Mouse (Mus musculus) limb, embryonic 13.5 days (tissue): ENCODE data around the gene Bin2. TPM values are rescaled to one million over a fixed set of nuclear protein-coding genes. Genes with fewer than 3 reads are reported as not detected.

Source experiments
- ATAC-seq: fragments of 200-750 bp; cut with Nextera tagmentation; 2 replicates; pipeline ENCODE4 v1.8.0; 2017; ENCODE audit warnings: low read depth, moderate number of reproducible peaks, moderate TSS enrichment; ENCODE audit not compliant: low FRiP score
- H3K27ac ChIP-seq: fragments of 300-500 bp; sonication (generic); 2 replicates; pipeline ENCODE4 v1.5.1; 2015; ENCODE audit warnings: inconsistent platforms, mild to moderate bottlenecking, moderate library complexity
- H3K27me3 ChIP-seq: fragments of 300-500 bp; sonication (generic); 2 replicates; pipeline ENCODE4 v1.6.1; 2015; ENCODE audit warnings: mild to moderate bottlenecking, inconsistent platforms
- H3K36me3 ChIP-seq: fragments of 300-500 bp; sonication (generic); 2 replicates; pipeline ENCODE4 v1.6.1; 2015; ENCODE audit warnings: inconsistent platforms, mild to moderate bottlenecking, moderate library complexity
- H3K4me1 ChIP-seq: fragments of 300-500 bp; sonication (generic); 2 replicates; pipeline ENCODE4 v1.6.1; 2015; ENCODE audit warnings: inconsistent platforms
- H3K4me2 ChIP-seq: fragments of 300-500 bp; sonication (generic); replicated peaks from 2 replicates; pipeline ENCODE4 v1.6.1; 2015; ENCODE audit warnings: inconsistent platforms, mild to moderate bottlenecking, moderate library complexity
- H3K4me3 ChIP-seq: fragments of 300-500 bp; sonication (generic); 2 replicates; pipeline ENCODE4 v1.5.1; 2015; ENCODE audit warnings: moderate library complexity, mild to moderate bottlenecking, inconsistent platforms
- H3K9ac ChIP-seq: fragments of 300-500 bp; sonication (generic); 2 replicates; pipeline ENCODE4 v1.6.1; 2015; ENCODE audit warnings: mild to moderate bottlenecking, inconsistent platforms
- H3K9me3 ChIP-seq: fragments of 300-500 bp; sonication (generic); 2 replicates; pipeline ENCODE4 v1.6.1; 2016; ENCODE audit warnings: inconsistent platforms
- WGBS: fragments of 180-500 bp; shearing (Covaris S2); methylation state at CpG from one replicate; pipeline ENCODE4 v1.1.7; 2015; 5-methylcytosine and 5-hydroxymethylcytosine counted together
- polyA plus RNA-seq: library from polyadenylated mRNA; unstranded; fragments of >200 nt; fragmentation: Nextera tagmentation; extraction: Ambion mirVana; gene quantifications from 2 replicates; pipeline ENCODE4 v1.2.1, GENCODE M21; 2015

The Bin2 gene
- polyA plus RNA-seq, 1 experiment from 2014 or later: 2.4 TPM

DNA sequence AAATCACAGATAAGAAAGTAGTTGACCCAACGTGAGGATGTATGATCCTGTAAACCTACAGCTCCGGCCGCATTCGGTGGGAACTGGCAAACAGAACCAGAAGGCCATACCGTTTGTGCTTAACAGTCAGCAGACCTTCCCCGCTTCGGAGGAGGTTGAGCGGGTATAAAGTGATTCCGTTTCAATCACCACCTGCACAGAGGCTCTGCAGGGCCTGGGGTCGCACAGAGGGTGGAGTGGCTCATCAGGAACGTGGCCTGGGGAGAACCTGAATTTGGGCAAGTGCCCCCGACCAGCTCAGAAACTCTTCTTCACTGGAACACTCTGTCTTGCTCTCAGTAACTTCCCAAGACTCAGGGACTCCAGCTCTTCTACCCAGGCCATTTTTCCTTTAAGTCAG is 2.5 kb downstream of the Bin2 start:
- Histone ChIP-seq H3K9ac (no peak overlapping the region), H3K36me3 (no peaks in the 10 kb centered on the region), H3K4me3 (no peak overlapping the region), H3K4me1 (0 out of 2 replicates have a peak, but pooled peaks cover 4% of the 10 kb centered on the region), H3K27ac (no peak overlapping the region), H3K4me2 (no peak overlapping the region), H3K9me3 (no peaks in the 10 kb centered on the region), H3K27me3 (peaks cover 20% of the 10 kb centered on the region)
- ATAC-seq: no peak
- WGBS: 29% methylated on average over 12 of the region's 12 CpGs

DNA sequence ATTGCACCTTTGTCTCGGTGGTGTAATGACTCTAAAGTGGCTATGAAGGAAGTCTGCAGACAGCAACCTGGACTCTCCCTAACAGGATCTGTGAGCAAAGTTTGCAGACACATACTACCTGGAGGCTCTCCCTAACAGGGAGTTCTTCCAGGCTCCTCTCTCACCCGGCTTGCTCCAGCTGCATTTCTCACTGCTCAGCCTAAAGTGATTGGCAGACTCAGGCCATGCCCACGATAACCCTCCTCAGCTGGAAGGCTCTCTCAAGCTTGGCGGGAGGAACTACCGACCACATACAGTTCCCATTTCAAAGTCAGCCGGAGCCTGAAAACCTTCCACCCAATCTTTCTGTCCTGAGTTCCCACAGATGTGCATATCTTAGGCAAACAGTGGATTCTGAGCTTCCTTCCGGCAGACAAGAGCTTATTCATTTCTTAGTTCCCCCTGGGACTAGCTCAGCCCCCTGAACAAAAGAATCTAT is 3.1 kb downstream of the Bin2 start:
- no peak for ATAC-seq
- Histone ChIP-seq H3K27ac (no peak overlapping the region), H3K4me2 (no peak overlapping the region), H3K36me3 (no peaks in the 10 kb centered on the region), H3K27me3 (peaks cover 20% of the 10 kb centered on the region), H3K4me3 (no peak overlapping the region), H3K9ac (no peak overlapping the region), H3K9me3 (no peaks in the 10 kb centered on the region), H3K4me1 (0 out of 2 replicates have a peak, but pooled peaks cover 4% of the 10 kb centered on the region)
- 3% methylated on average over 7 of the region's 7 CpGs for WGBS

DNA sequence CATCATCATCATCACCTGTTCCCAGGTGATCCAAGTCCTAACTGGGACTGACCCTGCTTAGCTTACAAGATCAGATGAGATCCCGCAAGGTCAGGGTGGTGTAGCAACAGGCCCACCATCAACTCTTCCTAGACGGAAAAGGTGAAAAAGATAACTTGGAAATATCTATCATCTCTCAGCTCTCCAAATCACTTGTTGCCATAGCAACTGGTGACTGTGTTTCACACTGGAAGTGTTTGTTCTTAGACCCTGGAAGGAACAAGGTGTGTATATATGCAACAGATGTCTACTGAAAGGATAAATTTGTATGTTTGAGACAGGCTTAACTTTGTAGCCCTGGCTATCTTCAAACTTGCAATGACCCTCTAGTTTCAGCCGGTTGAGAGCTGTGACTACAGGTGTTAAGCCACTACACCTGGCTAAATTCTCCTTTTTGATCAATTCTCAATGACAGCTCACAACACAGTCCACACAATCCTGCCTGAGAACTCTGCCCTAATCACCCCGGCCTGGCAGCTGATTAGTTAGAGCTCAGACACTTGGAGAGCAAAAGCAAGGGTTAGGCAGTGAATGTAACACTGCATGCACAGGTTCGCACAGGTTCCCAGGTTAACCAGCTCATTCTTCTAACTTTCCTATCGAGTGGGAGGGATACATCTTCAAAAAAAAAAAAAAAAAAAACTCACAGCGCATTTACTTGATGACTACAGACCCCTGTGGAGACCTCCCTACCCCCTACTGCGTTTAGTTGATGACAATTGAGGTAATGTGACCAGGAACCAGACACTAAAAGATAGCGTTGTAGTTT is 3.7 kb downstream of the Bin2 start:
- Histone ChIP-seq H3K36me3 (no peaks in the 10 kb centered on the region), H3K4me3 (no peak overlapping the region), H3K9me3 (no peaks in the 10 kb centered on the region), H3K27ac (no peak overlapping the region), H3K4me2 (no peak overlapping the region), H3K9ac (no peak overlapping the region), H3K27me3 (peaks cover 20% of the 10 kb centered on the region), H3K4me1 (0 out of 2 replicates have a peak, but pooled peaks cover 4% of the 10 kb centered on the region)
- ATAC-seq: no peak
- WGBS: 29% methylated on average over 9 of the region's 9 CpGs

DNA sequence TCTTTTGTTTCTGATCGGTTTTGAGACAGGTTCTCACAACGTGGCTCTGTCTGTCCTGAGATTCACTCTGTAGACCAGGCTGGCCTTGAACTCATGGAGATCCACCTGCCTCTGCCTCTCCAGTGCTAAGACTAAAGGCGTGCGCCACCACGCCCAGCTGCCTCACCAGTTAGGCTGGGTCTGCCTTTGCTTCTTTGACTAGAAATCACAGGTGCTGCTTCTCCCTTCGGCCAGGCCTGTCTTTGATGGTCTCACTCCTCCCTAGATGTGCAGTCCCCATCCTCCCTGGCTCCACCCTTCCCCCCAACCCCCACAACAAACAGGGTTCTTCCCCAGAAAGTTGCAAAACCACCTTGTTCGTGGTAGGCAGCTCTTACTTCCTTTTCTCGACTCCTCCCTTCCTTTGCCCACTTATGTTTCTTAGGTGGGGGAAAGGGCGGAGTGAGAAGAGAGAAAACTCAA is 4.5 kb downstream of the Bin2 start:
- Histone ChIP-seq H3K4me1 (0 out of 2 replicates have a peak, but pooled peaks cover 4% of the 10 kb centered on the region), H3K27ac (no peak overlapping the region), H3K27me3 (peaks cover 20% of the 10 kb centered on the region), H3K4me3 (no peak overlapping the region), H3K9ac (no peak overlapping the region), H3K36me3 (no peaks in the 10 kb centered on the region), H3K9me3 (no peaks in the 10 kb centered on the region), H3K4me2 (no peak overlapping the region)
- WGBS: 82% methylated on average over 9 of the region's 9 CpGs
- ATAC-seq: no peak

DNA sequence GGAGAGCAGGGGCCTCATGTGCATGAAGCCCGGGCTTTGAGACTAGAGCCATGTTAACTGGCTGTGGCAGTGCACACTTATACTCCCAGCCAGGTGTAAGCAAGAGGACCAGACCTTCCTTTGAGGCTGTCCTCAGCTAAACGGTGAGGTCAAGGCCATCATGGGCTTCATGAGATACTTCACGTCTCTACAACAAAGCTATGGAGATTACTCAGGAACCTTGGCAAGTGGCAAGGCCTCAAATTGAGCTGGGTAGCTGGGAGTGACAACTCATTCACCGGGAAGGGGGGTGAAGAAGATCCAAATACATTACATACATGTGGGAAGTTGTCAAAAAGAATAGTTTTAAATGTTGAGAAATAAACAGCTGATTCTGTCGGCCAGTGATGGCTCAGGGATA is 8.5 kb downstream of the Bin2 start:
- H3K27ac ChIP-seq: no peak overlapping the region
- no peaks in the 10 kb centered on the region for H3K9me3 ChIP-seq
- no peaks in the 10 kb centered on the region for H3K36me3 ChIP-seq
- no peak overlapping the region for H3K9ac ChIP-seq
- H3K4me3 ChIP-seq: no peak overlapping the region
- H3K27me3 ChIP-seq: peaks cover 8% of the 10 kb centered on the region
- ATAC-seq: no peak
- WGBS: 91% methylated on average over 5 of the region's 5 CpGs
- no peaks in the 10 kb centered on the region for H3K4me1 ChIP-seq
- no peak overlapping the region for H3K4me2 ChIP-seq

DNA sequence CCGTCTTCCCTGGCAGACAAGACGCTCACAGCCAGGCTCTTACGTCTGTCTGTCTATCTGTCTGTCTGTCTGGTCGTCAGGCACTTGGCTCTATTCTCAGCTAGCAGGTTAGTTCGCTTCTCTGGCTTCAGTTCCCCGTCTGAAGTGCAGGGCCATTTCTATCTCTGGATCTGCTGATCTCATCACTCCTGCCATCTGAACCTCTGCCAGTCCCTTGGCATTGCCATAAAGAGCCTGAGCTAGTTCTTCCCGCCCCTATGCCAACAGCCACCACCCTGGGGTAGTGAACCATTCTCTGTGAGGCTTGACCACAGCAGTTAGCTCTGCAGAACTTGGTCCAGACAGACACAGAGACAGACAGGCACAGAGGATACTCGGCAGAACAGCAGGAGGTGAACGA is 9.0 kb downstream of the Bin2 start:
- no peak overlapping the region for H3K4me3 ChIP-seq
- peaks cover 4% of the 10 kb centered on the region; the same call in 1 of the 2 replicates for H3K27me3 ChIP-seq
- H3K36me3 ChIP-seq: no peaks in the 10 kb centered on the region
- no peak overlapping the region for H3K9ac ChIP-seq
- 80% methylated on average over 9 of the region's 9 CpGs for WGBS
- no peak overlapping the region for H3K4me2 ChIP-seq
- no peak for ATAC-seq
- no peak overlapping the region for H3K27ac ChIP-seq
- no peaks in the 10 kb centered on the region for H3K9me3 ChIP-seq
- H3K4me1 ChIP-seq: no peaks in the 10 kb centered on the region

DNA sequence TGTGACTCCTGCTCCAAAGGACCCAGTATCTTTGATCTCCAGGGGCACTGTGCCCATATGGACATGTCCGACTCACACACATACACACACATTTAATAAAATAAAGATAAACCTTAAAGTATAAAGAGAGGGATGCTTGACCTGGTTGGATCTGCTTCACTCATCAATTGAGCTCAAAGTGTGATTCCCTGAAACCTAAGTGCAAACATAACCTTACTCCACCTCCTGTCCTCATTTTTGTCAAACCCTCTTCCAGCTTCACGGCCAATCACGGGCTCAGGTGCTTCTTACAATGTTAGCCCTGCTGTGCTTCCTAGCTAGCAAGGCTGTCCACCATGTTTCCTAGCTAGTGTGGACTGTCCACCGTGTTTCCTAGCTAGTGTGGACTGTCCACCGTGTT is 14.2 kb downstream of the Bin2 start:
- Histone ChIP-seq H3K9me3 (no peaks in the 10 kb centered on the region), H3K27me3 (no peaks in the 10 kb centered on the region), H3K4me1 (no peaks in the 10 kb centered on the region), H3K36me3 (no peaks in the 10 kb centered on the region), H3K4me3 (no peak overlapping the region), H3K27ac (no peak overlapping the region), H3K4me2 (no peak overlapping the region), H3K9ac (no peak overlapping the region)
- no peak for ATAC-seq
- WGBS: 79% methylated on average over 5 of the region's 5 CpGs

DNA sequence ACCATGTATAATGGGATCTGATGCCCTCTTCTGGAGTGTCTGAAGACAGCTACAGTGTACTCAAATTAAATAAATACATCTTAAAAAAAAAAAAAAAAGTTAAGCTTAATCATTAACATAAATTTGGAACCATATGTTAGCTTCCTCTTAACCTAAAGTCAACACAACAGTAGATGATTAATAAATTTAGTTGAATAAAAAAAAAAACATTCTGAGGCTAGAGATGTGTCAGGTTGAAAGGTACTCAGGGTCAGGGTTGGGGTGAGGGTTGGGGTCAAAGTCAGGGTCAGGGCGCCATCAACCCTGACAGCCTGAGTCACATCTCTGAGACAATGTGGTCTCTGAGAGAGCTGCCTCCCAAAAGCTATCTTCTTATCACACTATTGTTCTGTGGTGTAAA is 15.1 kb downstream of the Bin2 start:
- 90% methylated on average over 1 of the region's 1 CpGs for WGBS
- H3K27me3 ChIP-seq: no peaks in the 10 kb centered on the region
- ATAC-seq: no peak
- H3K4me3 ChIP-seq: no peak overlapping the region
- no peaks in the 10 kb centered on the region for H3K4me1 ChIP-seq
- no peak overlapping the region for H3K27ac ChIP-seq
- H3K36me3 ChIP-seq: no peaks in the 10 kb centered on the region
- H3K9me3 ChIP-seq: no peaks in the 10 kb centered on the region
- H3K9ac ChIP-seq: no peak overlapping the region
- H3K4me2 ChIP-seq: no peak overlapping the region

DNA sequence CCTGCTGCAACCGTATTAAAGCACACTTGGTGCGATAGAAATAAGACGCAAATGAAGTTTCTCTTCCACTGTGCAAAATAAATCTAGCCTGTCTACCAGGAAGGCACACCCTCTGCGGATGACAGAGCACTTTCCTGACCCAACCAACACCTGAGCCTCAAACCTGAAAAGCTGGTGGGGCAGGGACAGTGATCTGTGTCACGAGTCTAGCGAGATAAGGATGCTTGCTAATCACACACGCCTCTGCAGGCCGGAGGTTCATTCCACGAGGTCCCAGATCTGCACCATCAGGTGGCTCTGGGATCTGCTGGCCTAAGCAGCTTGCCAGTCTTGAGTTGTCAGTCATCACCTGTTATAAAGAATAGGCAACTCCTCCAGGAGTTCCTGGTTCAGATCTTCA is 17.7 kb downstream of the Bin2 start:
- Histone ChIP-seq H3K4me3 (no peak overlapping the region), H3K4me2 (no peak overlapping the region), H3K4me1 (no peaks in the 10 kb centered on the region), H3K9me3 (no peaks in the 10 kb centered on the region), H3K36me3 (no peaks in the 10 kb centered on the region), H3K27ac (no peak overlapping the region), H3K27me3 (no peaks in the 10 kb centered on the region), H3K9ac (no peak overlapping the region)
- no peak for ATAC-seq
- WGBS: 84% methylated on average over 9 of the region's 9 CpGs

DNA sequence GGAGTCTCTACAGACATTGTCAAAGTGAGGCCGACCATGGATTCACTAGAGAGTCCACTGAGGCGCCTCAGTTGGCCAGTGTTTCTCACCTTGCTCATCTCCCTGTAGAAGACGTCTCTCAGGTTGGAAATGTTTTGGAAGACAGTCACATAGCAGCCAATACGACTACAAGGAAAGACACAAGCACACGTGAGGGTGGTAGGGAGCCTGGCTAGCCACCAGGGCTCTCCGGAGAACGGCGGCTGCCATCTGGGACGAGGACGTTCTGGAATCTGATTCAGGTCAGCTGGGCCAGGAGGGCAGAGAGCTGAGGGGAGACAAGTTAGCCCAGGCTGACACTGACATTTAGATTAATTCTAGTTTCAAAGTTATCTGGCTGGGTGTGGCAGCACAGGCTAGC is 19.2 kb downstream of the Bin2 start:
- no peak for ATAC-seq
- no peak overlapping the region for H3K4me2 ChIP-seq
- H3K36me3 ChIP-seq: no peaks in the 10 kb centered on the region
- H3K9me3 ChIP-seq: no peaks in the 10 kb centered on the region
- no peak overlapping the region for H3K9ac ChIP-seq
- H3K4me3 ChIP-seq: no peak overlapping the region
- no peaks in the 10 kb centered on the region for H3K4me1 ChIP-seq
- H3K27ac ChIP-seq: no peak overlapping the region
- no peaks in the 10 kb centered on the region; the same call in 1 of the 2 replicates for H3K27me3 ChIP-seq
- 85% methylated on average over 10 of the region's 10 CpGs for WGBS

DNA sequence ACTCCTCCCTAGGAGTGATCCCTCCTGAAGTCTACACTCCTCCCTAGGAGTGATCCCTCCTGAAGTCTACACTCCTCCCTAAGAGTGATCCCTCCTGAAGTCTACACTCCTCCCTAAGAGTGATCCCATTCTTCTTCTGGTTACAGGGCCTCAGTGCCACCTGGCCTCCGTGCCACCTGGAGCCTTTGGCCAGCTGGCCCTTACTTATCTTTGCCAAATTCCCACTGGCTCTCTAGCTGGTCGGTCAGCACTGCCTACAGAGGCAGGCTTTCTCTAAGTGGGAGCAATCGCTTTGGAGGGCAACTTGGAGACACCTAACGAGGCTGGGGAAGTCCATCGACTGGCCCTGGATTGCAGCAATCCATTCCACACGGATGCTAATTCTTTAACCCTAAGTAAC is 23.2 kb downstream of the Bin2 start:
- Histone ChIP-seq H3K4me3 (no peak overlapping the region), H3K4me1 (no peaks in the 10 kb centered on the region), H3K27ac (no peak overlapping the region), H3K36me3 (no peaks in the 10 kb centered on the region), H3K9me3 (no peaks in the 10 kb centered on the region), H3K27me3 (no peaks in the 10 kb centered on the region; the same call in none of the 2 replicates), H3K4me2 (no peak overlapping the region), H3K9ac (no peak overlapping the region)
- no peak for ATAC-seq
- 71% methylated on average over 6 of the region's 6 CpGs for WGBS

DNA sequence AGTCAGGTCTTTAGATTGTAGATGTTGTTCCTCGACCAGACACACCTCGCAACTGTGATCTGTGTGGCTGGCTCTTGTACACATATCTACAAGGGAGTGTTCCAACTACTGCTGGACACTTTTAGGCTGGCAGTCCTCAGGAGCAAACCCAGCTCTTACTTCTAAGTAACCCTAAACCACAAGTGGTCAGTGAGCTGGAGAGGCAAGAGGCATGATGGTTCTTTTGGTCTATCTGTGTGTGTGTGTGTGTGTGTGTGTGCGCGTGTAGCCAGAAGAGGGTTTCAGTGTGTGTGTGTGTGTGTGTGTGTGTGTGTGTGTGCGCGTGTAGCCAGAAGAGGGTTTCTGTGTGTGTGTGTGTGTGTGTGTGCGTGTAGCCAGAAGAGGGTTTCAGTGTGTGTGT is 26.9 kb downstream of the Bin2 start:
- Histone ChIP-seq H3K9me3 (no peaks in the 10 kb centered on the region), H3K4me3 (no peak overlapping the region), H3K4me1 (peaks cover under 1% of the 10 kb centered on the region; the same call in 1 of the 2 replicates), H3K27me3 (peaks cover 27% of the 10 kb centered on the region), H3K27ac (no peak overlapping the region), H3K36me3 (no peaks in the 10 kb centered on the region), H3K9ac (no peak overlapping the region), H3K4me2 (no peak overlapping the region)
- 95% methylated on average over 5 of the region's 7 CpGs for WGBS
- ATAC-seq: no peak
